Mouse (Mus musculus) lung, postnatal 0 days (tissue): ENCODE measurements around the gene Jade2.

ENCODE experiments used
- CTCF ChIP-seq: IDR thresholded peaks from 2 replicates; pipeline ENCODE4 v1.5.1; 2016; ENCODE audit warnings: antibody characterized with exemption, mild to moderate bottlenecking
- EP300 ChIP-seq: IDR thresholded peaks from 2 replicates; pipeline ENCODE4 v1.6.1; 2016; ENCODE audit warnings: antibody characterized with exemption, mild to moderate bottlenecking, control low read depth

DNA sequence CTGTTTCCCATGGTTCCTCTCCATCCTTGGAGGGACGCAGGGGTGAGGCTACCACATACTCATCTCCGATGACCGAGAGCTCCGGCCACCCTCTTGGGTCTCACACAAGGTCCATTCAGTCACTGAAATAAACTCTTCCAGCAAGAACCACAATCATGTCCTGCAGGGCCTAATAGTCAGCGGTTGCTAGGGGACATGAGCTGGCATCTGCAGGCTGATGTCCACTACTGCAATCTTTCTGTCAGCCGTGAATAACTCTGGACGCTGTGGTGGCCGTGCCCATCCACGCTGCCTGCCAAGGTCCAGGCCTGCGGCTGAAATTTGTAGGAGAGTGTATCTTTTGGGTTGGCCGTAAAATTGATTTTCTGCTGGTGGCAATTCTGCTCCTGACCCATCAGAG is 34.2 kb downstream of the Jade2 start:
- TF ChIP-seq CTCF: no peak
- no peak for TF ChIP-seq EP300
